Mouse (Mus musculus): ENCODE measurements around the gene Sspo. TPM values are rescaled to one million over a fixed set of nuclear protein-coding genes. Genes with fewer than 3 reads are reported as not detected.

Sspo gene
- polyA plus RNA-seq, 1 experiment from 2014 or later: 0.45 TPM

DNA sequence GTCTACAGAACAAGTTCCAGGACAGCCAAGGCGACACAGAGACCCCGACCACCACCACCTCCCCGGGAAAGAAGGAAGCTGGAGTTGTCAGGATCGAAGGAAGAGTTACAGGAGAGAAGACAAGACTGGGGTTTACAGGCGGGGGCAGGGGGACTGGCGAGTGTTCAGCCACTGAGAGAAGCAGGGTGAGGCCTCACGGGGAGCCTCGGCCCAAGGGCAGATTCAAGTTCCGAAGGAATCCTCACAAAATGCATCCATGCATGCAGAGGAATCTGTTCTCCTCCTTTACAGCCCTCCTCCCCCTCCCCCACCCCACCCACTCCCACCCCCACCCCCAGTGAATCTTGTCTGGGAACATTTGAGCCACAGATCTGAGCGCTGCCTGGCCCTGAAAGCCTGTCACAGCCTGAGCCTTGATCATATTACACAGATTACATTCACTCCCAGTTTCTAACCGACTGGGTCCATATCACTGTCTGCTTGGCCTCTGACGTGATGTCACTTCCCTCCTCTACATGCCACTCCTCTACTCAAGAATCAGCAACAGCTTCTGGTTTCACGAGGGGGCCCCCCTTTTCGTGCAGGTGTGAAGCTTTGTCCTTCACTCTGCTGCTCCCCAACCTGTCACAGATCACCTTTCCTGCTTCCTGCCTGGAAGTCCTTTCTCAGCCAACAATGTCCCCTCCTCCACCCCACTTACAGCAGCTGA, 7.6 kb upstream of the Sspo start:
- no peak overlapping the region for H3K4me3 ChIP-seq

DNA sequence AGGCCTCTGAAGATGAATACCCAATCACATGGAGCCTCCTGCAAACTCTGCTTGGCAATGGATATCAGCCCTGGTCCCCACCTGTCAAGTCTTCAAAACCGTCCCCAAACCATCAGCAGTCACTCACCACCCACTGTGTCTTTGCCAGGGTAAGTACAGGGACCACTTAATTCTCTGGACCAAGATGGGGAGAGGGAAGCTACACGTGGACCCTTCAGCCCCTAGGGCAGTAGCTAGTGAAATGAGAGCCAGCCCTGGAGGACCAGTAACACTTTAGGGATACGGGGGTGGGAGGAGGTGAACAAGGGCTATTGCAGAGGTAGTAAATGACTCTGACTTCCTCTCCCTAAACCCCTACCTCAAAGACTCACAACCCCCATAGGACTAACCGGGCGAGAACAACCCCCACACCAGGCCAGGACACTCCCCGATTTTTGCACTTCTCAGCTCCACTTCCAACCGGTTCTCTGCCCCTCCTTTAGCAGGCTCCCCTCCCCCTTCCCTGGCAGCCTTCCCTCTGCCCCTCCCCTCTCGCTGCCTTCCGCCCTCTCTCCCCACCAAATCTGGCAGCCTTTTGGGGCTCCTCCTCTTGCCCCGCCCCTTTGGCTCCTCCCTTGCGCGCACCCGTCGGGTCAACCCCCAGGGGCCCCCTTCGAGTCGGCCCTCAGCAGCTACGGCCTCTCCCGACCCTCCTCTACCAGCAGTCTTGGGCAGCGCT, 4.3 kb upstream of the Sspo start:
- Histone ChIP-seq H3K4me1 (peaks cover 79% of the 10 kb centered on the region), H3K36me3 (peaks cover 39% of the 10 kb centered on the region), H3K27me3 (ENCODE audit: low read depth, poor library complexity, severe bottlenecking) (peaks cover 25% of the 10 kb centered on the region), H3K4me3 (peak overlapping the region; percentile 84), H3K27ac (peak overlapping the region; percentile 98), H3K9me3 (replicated peaks) (no peaks in the 10 kb centered on the region)
- WGBS: 3% methylated on average over 19 of the region's 19 CpGs
- DNase-seq (ENCODE audit: low spot score): peak; percentile 97

More for the DNA sequence above, 7.6 kb upstream of the Sspo start:
- H3K9me3 ChIP-seq (replicated peaks): no peaks in the 10 kb centered on the region
- WGBS: 33% methylated on average over 14 of the region's 14 CpGs
- DNase-seq (ENCODE audit: low spot score): no peak
- H3K36me3 ChIP-seq: peaks cover 62% of the 10 kb centered on the region
- peaks cover 64% of the 10 kb centered on the region for H3K4me1 ChIP-seq
- H3K27ac ChIP-seq: no peak overlapping the region
- peaks cover 49% of the 10 kb centered on the region for H3K27me3 ChIP-seq (ENCODE audit: low read depth, poor library complexity, severe bottlenecking)

DNA sequence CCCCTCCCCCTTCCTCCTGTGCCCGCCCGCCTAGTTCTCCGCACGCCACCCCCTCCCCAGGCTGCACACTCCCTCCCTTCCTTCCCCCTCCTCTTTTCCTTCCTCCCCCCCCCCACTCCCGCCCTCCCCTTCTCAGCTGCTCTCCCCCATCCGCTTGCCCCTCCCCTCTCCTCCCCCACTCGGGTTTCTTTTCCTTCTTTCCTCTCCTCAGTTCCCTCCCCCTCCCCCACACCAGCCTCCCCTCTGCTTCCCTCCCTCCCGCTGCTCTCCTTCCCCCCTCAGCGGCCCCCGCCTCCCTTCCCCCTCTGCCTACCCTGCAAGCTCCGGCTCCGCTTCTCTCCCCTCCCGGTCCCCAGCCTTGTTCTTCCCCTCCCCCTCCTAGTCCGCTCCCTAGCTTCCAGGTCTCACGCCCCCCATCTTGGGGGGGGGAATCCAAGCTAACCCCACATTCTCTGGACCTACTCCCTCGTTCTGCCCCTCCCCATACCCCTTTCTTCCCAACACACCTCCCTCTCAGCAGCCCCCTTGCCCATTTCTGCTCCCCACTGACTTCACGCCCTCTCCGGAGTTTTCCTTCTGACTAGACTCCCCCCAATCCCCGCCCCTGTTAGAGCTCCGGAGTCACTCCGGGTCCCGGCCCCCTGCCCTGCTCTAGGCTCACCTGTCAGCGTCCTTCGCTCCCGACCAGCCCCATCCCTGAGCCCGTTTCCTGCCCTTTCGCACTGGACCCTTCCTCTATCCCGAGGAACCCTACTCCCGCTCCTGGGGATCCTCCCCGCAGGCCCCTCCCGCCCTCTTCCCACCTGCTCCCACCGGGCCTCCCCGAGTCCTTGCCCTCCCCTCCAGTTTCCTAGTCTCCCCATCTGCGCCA, 3.5 kb upstream of the Sspo start:
- peaks cover 17% of the 10 kb centered on the region for H3K27me3 ChIP-seq (ENCODE audit: low read depth, poor library complexity, severe bottlenecking)
- H3K36me3 ChIP-seq: peaks cover 31% of the 10 kb centered on the region
- peak; percentile 97 for DNase-seq (ENCODE audit: low spot score)
- H3K4me1 ChIP-seq: peaks cover 71% of the 10 kb centered on the region
- peak overlapping the region; percentile 98 for H3K27ac ChIP-seq
- H3K9me3 ChIP-seq (replicated peaks): no peaks in the 10 kb centered on the region
- 1% methylated on average over 33 of the region's 34 CpGs for WGBS
- peak overlapping the region; percentile 84 for H3K4me3 ChIP-seq

DNA sequence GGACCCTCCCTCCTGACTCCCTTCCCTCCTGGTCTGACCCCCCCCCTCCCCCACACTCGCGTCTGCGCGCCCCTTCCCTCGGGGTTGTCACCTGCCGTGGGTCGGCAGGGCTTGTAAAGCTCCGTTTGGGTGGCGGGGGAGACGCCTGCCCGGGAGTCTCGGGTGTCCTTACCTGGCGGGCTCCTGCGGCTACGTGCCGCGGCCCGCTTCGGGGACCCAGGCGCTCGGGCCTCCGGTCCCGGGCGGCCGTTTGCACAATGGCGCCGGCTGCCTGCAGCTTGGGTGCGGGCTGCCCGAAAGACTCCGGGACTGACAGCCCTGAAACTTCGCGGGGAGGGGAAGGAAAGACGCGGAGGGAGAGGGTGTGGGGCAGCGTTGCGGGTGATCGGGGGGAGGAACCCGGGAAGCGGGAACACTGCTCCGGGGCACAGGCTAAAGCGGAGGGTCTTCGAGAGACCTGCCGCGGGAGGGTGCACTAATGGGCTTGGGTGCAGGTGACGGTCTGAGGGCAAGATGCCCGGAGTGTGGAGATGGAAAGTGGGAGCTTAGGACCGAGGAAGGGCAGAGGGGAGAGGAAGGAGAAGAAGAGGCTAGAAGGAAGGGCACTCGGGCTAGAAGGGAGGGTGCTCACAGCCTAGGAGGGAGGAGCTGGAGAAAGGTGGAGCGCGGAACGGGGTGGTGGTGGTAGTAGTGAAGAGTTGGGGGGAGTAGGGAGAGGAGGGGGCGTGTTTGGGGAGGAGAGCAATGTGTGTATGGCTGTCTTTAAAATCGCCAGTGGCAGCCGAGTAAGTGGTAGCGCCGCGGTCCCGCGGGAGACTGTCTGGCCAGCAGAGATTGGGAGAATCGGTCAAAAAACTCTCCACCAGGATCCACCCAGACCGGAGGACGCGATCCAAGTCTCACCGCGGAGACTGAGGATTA, 2.6 kb upstream of the Sspo start, which contains the start of gene Zfp467:
Gene Zfp467 (minus strand): TSS at position 645 of the 921 bp plus-strand sequence.
- H3K9me3 ChIP-seq (replicated peaks): no peaks in the 10 kb centered on the region
- H3K36me3 ChIP-seq: peaks cover 23% of the 10 kb centered on the region
- H3K4me1 ChIP-seq: peaks cover 62% of the 10 kb centered on the region
- H3K27me3 ChIP-seq (ENCODE audit: low read depth, poor library complexity, severe bottlenecking): peaks cover 8% of the 10 kb centered on the region; the same call in 1 of the 2 replicates
- DNase-seq (ENCODE audit: low spot score): peak; percentile 70
- peak within 1 kb of the TSS; percentile 98 for H3K27ac ChIP-seq
- WGBS: under 1% methylated on average over 65 of the region's 65 CpGs
- H3K4me3 ChIP-seq: peak within 1 kb of the TSS; percentile 84

DNA sequence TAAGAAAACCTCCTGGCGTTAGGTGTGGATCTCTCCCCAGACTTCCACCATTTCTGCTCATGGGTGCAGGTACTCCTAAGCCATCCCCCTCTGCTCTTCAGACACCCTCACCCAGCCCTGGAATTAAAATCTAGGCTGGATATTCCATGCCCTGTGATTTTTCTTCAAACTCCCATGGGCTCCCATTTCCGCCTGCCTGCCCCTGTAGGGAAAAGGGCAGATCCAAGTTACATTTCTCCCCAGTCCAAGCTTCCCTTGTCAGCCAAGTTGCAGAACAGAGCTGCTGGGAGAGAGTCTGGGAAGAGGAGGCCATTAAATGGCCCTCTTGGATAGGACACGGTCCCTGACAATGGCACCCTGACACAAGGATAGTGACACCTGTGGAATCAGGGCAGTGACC, 1.8 kb upstream of the Sspo start:
- H3K4me3 ChIP-seq: peak overlapping the region; percentile 84
- no peaks in the 10 kb centered on the region for H3K9me3 ChIP-seq (replicated peaks)
- peak overlapping the region; percentile 98 for H3K27ac ChIP-seq
- peaks cover under 1% of the 10 kb centered on the region; the same call in 1 of the 2 replicates for H3K27me3 ChIP-seq (ENCODE audit: low read depth, poor library complexity, severe bottlenecking)
- 41% methylated on average over 3 of the region's 3 CpGs for WGBS
- H3K4me1 ChIP-seq: peaks cover 54% of the 10 kb centered on the region
- no peak for DNase-seq (ENCODE audit: low spot score)
- H3K36me3 ChIP-seq: peaks cover 15% of the 10 kb centered on the region

DNA sequence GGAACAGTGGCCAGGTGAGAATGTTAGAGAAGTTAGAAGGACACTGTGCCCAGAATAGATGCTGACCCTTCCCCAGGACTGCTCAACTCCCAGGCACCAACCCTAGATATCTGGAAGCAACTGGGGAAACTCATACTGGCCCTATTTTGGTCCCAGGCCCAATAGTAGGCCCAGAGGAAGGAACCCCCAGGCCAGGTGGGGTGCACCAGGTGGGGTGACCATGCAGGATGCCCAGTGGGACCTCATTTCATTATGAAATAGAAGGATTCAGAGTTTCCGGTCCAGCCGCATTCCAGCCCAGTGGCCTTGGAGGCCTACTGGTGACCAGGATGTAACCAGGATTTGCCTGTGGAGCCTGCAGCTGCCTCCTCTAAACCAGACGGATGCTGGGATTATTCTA, 1.1 kb upstream of the Sspo start:
- 82% methylated on average over 3 of the region's 3 CpGs for WGBS
- Histone ChIP-seq H3K36me3 (peaks cover 8% of the 10 kb centered on the region), H3K4me1 (peaks cover 49% of the 10 kb centered on the region), H3K27ac (peak overlapping the region; percentile 34; the same call in 1 of the 2 replicates), H3K9me3 (replicated peaks) (no peaks in the 10 kb centered on the region), H3K4me3 (no peak overlapping the region), H3K27me3 (ENCODE audit: low read depth, poor library complexity, severe bottlenecking) (no peaks in the 10 kb centered on the region)
- DNase-seq (ENCODE audit: low spot score): no peak

DNA sequence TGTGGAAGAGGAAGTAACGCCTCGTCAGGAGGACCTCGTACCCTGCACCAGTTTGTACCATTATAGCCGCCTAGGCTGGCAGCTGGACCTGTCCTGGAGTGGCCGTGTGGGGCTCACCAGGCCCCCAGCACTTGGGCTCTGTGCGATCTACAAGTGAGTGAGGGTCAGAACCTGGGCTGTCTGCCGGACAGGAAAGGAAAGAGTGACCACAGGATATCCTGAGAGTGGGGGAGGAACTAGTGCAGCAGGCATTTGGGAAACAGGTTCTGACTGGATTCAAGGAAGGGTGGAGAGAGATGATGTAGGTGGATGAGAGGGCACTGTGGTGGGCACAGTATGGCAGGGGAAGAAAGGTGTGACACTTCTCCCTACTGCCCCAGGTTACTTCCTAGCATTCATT, 498 bp downstream of the Sspo start:
- Histone ChIP-seq H3K27ac (no peak overlapping the region), H3K9me3 (replicated peaks) (no peaks in the 10 kb centered on the region), H3K27me3 (ENCODE audit: low read depth, poor library complexity, severe bottlenecking) (no peaks in the 10 kb centered on the region), H3K4me1 (peaks cover 41% of the 10 kb centered on the region), H3K36me3 (no peaks in the 10 kb centered on the region), H3K4me3 (no peak overlapping the region)
- no peak for DNase-seq (ENCODE audit: low spot score)
- 75% methylated on average over 7 of the region's 7 CpGs for WGBS

DNA sequence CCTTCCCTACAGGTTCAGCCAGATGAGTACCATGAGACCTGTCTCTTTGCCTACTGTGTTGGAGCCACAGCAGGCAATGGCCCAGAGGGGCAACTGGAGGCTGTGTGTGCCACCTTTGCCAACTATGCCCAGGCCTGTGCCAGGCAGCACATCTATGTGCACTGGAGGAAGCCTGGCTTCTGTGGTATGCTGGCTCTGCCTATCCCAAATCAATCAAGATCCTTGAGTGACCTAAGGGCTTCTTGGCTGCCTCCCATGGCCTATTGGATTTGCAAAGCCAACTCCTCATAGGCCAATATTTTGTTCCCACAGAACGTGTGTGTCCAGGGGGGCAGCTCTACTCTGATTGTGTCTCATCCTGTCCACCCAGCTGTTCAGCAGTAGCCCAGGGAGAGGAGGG, 4.1 kb downstream of the Sspo start:
- WGBS: 77% methylated on average over 1 of the region's 1 CpGs
- Histone ChIP-seq H3K27ac (no peak overlapping the region), H3K9me3 (replicated peaks) (no peaks in the 10 kb centered on the region), H3K27me3 (ENCODE audit: low read depth, poor library complexity, severe bottlenecking) (no peaks in the 10 kb centered on the region), H3K4me3 (no peak overlapping the region), H3K4me1 (peaks cover 28% of the 10 kb centered on the region), H3K36me3 (no peaks in the 10 kb centered on the region)
- DNase-seq (ENCODE audit: low spot score): no peak

DNA sequence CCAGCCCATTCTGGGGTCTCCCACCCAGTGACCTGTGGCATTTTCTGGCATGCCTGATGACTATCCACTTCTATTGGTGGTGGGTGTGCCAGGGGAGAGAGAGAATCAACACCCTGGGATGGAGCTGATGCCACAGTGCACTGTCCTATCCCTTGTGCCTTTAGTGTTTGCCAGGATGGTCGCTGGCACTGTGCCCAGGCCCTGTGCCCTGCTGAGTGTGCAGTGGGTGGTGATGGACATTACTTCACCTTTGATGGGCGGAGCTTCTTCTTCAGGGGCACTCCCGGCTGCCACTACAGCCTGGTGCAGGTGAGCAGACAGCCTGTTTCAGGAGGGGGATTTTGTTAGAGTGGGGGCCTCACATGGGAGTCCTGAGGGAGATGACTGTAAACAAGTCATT, 4.7 kb downstream of the Sspo start:
- H3K4me1 ChIP-seq: peaks cover 26% of the 10 kb centered on the region
- DNase-seq (ENCODE audit: low spot score): no peak
- H3K27me3 ChIP-seq (ENCODE audit: low read depth, poor library complexity, severe bottlenecking): no peaks in the 10 kb centered on the region
- no peaks in the 10 kb centered on the region for H3K36me3 ChIP-seq
- 75% methylated on average over 3 of the region's 3 CpGs for WGBS
- H3K9me3 ChIP-seq (replicated peaks): no peaks in the 10 kb centered on the region
- H3K4me3 ChIP-seq: no peak overlapping the region
- H3K27ac ChIP-seq: no peak overlapping the region

DNA sequence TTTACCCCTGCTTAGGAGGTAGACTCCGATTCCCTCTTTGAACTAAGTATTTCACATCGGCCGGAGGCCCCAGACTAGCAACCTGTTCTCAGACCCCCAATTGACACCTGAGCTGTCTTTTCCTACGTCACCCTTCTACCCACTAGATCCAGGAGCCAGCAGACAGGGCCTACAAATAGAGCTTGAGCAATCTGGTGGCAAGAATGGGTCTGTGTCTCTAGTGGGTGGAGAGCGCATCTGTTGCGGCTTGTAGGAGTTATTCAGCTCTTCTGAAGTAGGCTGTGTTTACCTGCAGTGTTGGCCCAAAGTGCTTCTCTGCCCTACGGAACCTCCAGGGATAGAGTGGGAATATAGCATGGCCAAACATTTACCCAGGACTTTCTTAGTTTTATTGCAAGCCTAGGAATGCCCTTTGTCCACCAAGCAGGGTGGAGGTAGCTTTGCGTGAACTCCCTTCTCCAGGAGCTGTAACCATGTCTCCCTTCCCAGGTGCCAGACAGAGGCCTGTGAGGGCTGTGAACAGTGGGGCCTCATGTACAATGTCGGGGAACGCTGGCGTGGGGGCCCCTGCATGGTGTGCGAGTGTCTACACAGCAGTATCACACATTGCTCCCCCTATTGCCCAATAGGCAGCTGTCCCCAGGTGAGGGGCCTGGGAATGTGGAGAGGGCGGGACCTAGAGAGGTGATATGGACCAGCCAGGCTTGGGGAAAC, 17.1 kb downstream of the Sspo start:
- Histone ChIP-seq H3K27ac (no peak overlapping the region), H3K4me3 (no peak overlapping the region), H3K36me3 (no peaks in the 10 kb centered on the region), H3K27me3 (ENCODE audit: low read depth, poor library complexity, severe bottlenecking) (no peaks in the 10 kb centered on the region), H3K9me3 (replicated peaks) (no peaks in the 10 kb centered on the region), H3K4me1 (peaks cover 16% of the 10 kb centered on the region)
- WGBS: 92% methylated on average over 13 of the region's 13 CpGs
- DNase-seq (ENCODE audit: low spot score): no peak

DNA sequence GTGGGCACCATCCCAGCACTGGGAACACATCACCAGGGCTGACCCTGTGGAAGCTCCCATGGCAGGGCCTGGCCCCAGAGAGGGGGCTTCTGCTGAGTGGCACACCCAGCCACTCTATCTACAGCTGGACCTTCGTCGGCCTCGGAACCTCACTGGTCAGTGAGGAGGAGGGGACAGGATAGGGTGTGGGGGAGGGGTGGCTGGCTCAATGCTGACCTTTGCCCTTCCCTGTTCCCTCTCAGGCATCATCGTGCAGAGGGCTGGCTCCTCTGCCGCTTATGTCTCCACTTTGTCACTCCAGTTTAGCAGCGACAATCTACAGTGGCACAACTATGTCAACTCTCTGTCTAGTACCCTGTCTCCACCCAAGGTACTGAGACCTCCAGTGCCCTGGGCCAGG, 18.7 kb downstream of the Sspo start:
- 36% methylated on average over 6 of the region's 6 CpGs for WGBS
- no peak for DNase-seq (ENCODE audit: low spot score)
- peaks cover 16% of the 10 kb centered on the region for H3K4me1 ChIP-seq
- peak overlapping the region; percentile 32; the same call in 1 of the 2 replicates for H3K27ac ChIP-seq
- no peaks in the 10 kb centered on the region for H3K27me3 ChIP-seq (ENCODE audit: low read depth, poor library complexity, severe bottlenecking)
- H3K36me3 ChIP-seq: no peaks in the 10 kb centered on the region
- no peaks in the 10 kb centered on the region for H3K9me3 ChIP-seq (replicated peaks)
- no peak overlapping the region for H3K4me3 ChIP-seq
